Mouse (Mus musculus) lung, postnatal 0 days (tissue): ENCODE measurements around the gene Ror1.

Experiments
- CTCF ChIP-seq: IDR thresholded peaks from 2 replicates; pipeline ENCODE4 v1.5.1; 2016; ENCODE audit warnings: antibody characterized with exemption, mild to moderate bottlenecking
- EP300 ChIP-seq: IDR thresholded peaks from 2 replicates; pipeline ENCODE4 v1.6.1; 2016; ENCODE audit warnings: antibody characterized with exemption, mild to moderate bottlenecking, control low read depth

DNA sequence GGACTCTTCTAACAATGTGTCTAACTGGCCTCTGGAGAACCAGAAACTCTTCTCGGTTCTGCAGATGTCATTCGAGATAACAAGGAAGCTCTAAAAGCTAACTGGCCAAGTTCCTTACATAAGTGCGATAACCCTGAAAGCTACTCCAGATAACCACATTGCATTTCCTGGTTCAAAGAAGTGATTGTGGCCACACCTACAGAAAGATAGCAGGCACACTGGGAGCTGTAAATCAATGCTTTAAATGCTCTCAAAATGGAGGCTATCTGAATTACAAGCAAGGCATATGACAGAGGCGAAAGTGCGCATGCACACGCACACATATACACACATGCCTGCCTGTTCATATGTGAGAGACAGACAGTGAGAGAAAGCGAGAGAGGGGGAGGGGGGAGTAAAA, 136.9 kb downstream of the Ror1 start:
- TF ChIP-seq EP300 = no peak
- TF ChIP-seq CTCF = no peak
